Mouse (Mus musculus) granulocyte monocyte progenitor cell, adult 5-6 weeks (primary cell): Measurements from ENCODE around the gene Wdr31. TPM values are rescaled to one million over a fixed set of nuclear protein-coding genes. Genes with fewer than 3 reads are reported as not detected.

ENCODE experiments used
- ATAC-seq: replicated peaks from 2 replicates; pipeline ENCODE4 v1.8.0; 2016; ENCODE audit warnings: mild to moderate bottlenecking, moderate TSS enrichment, inconsistent platforms; ENCODE audit not compliant: poor library complexity, severe bottlenecking
- total RNA-seq, 2 experiments: library from RNA; stranded (forward) in 1 of 2; stranded (reverse) in 1 of 2; fragments of 200-712, 200-1000 nt in 1 of 2; fragments of >200 nt in 1 of 2; fragmentation: Nextera tagmentation in 1 of 2; gene quantifications; 2 replicates each; pipeline ENCODE4 v1.2.3; 2014 to 2017

Wdr31 gene
- total RNA-seq (2014; fragmentation: Nextera tagmentation) (1.2 and 2.4 TPM in 2 replicates), total RNA-seq (2017) (1.5 and 2.0 TPM in 2 replicates)

DNA sequence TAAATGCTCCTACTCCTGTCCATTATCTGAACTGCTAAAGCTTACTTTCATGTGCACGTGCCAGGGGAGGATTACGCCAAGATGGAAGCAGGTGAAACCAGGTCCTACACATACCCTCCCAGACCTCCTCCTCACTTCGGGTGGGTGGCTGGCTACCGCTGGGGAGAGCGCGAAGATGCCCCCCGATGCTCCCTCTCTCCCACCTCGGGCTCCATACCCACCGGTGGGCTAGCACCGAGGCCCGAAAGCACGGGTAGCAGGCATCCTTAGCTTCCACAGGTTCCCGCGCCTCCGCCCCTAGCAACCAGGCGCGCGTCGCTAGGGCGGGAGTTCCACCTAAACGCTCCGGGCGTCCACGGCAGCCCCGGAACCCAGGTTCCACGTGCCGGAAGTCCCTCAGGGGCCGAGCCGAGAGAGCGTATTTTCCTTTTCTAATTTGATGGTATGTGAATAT is at the start of gene Wdr31:
TSS of gene Wdr31 (minus strand) at position 299 of the 454 bp plus-strand sequence.
- peak; percentile 100 for ATAC-seq

DNA sequence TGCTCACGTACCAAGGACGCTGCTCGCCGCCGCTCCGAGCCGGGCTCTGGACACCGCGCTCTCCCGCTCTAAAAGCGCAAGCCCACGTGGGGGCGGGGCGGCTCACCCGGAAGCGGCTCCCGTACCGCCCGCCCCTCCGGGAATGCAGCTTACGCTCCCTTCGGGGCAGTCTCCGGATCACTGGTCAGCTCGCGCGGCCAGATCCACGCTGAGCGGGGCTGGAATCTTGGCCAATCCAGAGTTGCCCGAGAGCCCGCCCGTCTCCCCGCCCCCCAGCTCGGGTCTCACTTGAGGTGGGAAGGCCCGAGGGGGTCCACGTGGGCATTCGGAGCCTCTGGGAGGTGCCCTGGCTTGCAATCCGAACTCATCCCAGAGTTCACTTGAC is 49.1 kb upstream of the Wdr31 start, which contains the start of gene Alad:
TSS of gene Alad (minus strand) at position 70 of the 385 bp plus-strand sequence.
- ATAC-seq, result peak; percentile 77

DNA sequence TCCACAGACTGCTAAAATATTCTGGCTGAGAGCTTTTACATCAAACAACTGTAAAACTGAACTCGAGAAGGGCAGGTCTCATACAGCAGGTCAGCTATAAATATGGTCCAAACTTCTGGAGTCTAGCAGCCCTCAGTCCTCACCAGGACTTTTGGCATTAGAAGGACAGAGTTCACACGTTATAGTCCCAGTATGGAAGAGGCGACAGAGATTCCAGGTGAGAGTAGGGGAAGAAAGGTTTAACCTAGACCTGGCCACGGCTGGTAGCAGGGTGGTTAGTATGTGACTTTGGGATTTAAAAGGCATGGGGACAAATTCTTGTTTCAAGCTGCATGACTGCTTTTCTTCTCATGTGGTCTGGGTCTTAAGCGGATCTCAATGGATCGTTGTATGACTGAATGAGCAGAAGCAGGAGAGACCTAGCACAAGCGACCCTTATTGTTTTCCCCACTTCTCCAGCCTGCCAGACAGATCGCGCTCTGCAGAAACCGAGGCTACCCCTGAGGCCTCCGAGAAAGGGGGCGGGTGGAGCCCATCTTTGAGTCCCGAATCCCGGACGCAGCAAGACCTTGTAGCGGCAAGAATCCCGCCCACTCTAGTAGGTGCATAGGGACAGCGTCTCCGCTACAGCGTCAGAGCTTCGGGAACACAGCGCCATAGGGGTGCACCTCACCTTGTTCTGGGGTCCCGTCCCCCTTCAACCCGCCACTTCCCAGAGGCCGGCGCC is 48.6 kb upstream of the Wdr31 start:
- ATAC-seq, result peak; percentile 48

DNA sequence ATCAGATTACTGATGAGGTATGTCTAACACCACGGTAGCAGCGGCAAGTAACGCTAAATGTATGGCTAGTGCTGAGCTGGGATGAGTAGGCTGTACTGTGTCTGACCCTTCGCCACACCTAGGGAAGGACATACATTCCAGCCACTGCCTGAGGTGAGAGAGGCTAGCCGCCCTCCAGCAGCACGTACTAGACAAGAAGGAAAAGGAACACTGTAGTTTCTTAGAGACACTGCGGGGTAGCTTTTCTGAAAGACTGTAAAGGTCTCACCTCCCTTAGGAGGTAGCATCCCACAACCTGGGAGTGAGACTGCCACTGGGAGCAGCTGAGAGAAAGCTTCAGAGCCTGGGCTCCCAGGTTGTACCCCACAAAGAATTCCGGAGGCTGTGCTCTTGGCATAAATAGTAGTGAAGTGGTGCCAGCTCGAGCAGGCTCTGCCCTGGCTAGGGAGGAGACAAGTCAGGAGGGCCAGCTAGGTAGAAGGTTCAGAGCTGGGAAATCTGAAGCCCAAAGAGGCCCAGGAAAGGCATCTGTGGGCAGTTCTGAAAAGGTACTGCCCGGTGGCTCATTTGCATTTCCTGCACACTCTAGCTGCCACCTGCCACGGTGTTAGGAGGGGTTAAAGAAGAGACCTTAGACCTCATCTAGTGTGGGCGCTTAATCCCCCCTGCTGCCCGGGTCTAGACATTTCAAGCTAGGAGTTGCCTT is 47.9 kb upstream of the Wdr31 start:
- ATAC-seq, result no peak

DNA sequence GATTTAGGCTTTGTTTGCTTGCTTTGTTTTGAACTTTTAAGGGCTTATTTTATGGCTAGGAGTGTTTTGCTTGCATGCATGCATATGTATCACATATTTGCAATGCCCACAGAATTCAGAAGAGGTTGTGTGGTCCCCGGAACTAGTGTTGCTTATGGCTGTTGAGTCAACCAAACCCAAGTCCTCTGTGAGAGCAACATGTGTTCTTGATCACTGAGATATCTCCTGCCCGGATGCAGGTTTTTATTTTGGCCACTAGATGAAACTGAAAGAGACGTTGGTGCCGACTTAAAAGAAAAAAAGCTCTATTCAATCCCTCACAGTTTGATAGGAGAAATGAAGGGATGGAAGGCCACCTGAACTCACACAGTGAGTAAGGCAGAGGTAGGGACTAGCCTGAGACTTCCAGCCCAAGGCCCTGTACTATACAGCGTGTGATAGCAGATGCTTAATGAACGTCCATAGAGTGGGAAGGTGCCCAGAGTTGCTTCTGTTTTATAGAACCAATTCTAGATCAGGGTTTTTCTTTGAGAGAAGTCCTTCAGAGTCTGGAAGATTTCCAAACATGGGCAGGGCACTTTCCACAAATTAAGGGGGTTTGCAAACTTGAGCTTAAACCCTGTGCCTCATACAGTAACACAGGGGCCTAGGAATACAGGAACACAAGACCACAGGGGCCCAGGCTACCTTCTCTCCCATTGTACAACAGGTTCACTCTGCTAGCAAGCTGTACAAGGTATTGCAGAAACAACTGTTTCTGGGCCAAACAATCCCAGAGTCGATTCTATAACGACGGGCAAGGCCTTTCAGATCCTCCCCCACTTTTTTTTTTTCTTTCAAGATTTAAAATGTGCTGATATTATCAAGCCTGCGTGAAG is 47.1 kb upstream of the Wdr31 start:
- ATAC-seq, result no peak

DNA sequence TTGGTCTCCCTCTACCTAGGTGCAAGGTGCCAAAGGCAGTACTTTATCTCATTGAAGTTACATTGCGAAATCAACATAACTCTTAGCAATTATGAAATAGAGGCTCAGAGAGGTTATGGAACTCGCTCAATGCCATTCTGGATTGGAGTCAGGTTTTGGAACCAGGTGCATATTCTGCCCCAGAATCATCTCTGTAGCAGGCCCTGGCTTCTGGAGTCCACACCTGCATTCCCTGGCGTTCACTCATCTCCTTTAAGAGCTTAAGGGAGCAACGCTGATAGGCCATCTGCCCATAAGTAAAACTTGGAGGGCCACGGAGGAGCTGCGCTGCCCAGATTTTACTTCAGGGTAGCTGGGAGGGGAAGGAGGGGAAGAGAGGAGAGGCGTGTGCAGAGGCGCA is 46.4 kb upstream of the Wdr31 start:
- ATAC-seq, result no peak

DNA sequence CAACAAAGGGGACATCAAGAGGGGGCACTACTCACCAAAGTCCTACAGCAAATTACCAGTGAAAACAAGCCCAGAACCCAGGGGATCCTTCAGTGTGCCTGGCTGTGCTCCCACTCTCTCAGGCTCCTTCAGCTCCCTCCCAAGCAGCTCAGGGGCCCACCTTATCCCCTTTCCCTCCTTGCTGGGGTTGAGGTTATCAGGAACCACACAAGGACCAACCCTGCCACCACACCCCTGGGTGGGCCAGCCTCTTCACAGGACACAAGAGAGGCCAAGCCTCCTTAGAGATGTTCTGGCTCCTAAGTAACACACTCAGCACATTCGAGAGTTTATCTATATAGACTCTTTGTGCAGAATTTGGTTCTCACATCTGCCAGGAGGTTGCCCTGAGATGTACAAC is 45.9 kb upstream of the Wdr31 start:
- no peak for ATAC-seq

DNA sequence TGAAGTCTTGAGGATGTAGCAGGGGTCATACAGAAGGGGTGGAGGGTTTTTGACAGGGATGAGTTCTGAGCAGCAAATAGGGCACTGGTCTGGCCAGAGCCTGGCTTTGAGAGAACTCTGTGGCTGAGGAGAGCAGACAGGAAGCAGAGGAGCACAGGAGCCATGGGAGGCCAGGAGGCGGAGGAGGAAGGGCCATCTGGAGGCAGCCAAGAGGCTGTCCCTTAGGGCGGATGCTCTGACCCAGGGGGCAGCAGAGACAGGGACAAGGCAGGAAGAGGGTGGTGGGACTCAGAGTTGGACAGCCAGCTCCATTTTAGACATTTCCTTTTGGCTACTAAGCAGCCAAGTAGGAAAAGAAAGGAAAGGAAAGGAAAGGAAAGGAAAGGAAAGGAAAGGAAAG is 45.4 kb upstream of the Wdr31 start:
- no peak for ATAC-seq

DNA sequence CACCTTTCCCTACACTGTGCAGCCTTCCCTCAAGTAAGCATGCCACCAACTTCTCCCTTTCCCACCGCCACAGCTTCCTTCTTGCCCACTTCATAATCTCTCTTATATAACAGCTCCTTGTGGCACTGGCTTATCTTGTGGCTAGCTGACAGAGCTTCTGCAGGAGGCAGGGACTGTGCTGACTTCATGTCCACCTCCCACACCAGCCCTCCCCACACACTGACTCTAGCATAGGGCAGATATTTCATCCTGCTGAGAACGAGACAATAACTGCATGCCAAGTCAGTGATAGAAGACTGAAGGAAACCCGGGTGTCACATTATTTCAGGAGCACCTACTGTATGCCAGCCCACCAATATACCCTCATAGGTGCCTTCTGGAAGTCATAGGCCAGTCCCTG is 44.8 kb upstream of the Wdr31 start:
- peak; percentile 21; the same call in 1 of the 2 replicates for ATAC-seq

DNA sequence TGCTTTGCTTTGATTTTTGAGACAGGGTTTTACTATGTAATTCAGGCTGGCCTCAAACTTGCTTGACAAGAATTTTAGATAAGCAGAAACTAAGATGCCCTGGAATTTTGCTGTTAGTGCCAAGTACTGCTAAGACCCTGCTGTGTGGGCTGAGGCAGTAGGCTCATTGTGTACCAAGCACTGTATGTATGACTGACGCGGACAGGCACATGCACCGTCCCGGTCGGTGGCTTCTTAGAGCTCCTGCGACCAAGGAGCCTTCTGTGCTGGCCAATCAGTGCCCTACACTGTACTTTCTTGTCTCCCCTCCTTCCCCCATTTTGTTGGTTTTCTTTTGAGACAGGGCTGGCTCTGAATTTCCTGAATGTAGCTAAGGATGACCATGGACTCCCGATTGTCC is 44.3 kb upstream of the Wdr31 start:
- ATAC-seq, result no peak

DNA sequence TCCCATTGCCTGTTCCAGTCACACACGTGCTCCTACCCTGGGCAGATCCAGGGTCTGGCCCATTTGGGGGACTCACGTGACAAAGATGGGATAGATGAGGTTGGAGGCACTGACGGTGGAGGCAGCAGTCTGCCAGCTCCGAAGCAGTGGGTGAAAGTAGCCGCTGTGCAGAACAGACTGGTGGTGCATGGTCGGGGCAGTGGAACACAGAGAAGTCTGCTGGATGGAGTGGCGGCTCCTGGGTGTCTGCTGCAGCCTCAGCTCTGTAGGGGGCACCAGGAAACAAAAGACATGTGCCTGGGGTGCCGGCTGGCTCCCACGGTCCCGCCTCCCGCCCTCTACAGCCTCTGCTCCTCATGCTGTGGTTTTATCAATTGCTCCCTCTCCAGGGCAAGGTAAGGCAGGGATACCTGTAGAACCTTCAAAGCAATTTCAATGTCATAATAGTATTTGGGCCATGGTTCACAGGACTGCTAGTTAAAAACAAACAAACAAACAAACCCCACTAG is 43.4 kb upstream of the Wdr31 start:
- no peak for ATAC-seq

DNA sequence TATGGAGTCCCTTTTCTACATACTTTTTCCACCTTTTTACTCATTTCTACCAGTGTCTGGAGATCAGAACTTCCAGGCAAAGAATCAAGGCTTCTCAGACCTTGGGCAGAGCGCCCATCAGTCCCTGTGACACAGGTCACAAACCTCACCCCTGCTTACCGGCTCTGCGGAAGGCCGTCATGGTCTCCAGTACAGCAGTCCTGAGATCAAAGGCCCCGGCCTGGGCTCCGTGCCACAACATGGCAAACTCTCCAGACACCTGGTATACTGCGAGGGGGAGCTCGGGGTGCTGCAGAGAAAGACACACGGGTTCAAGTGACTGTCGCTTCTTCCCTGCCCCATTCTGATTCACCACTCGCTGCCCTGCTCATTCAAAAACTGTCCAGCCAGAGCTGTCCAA is 39.2 kb upstream of the Wdr31 start:
- ATAC-seq, result no peak

DNA sequence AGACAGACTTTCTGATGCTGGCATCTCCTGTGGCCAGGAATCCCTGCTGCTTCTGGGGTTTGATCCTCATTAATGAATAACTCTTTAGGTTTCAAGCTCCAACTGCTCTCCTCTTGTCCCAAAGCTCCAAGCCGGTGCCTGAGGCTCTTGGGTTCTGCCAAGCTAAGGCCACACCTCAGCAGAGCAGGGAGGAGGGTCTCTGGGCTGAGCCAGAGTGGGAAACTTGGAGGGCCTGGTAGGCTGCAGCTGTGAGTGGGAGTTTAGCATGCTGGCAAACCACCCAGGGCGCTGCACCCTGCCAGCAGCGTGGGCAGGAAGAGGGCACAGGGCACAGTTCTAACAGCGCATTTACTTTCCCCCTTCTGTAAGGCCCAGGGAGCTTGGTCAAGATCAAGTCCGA is 38.1 kb upstream of the Wdr31 start:
- no peak for ATAC-seq

DNA sequence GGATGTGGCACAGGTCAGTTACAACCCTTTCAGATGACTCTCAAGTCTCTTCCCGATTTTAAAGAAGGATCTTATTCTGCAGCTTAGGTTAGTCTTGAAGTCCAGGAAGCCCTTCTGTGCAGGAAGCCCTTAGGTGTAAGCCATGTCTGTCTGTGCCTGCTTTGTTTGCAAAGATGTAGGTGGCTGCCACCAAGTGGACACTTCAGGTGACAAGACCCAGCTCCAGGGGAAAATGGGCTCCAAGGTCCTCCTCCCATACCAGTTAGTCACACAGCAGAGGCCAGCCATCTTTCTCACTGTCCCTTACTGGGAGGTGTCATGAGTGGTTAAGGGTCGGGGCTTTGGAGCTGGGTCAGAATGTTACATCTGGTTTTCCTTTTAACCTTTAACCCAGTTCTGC is 36.1 kb upstream of the Wdr31 start:
- no peak for ATAC-seq

DNA sequence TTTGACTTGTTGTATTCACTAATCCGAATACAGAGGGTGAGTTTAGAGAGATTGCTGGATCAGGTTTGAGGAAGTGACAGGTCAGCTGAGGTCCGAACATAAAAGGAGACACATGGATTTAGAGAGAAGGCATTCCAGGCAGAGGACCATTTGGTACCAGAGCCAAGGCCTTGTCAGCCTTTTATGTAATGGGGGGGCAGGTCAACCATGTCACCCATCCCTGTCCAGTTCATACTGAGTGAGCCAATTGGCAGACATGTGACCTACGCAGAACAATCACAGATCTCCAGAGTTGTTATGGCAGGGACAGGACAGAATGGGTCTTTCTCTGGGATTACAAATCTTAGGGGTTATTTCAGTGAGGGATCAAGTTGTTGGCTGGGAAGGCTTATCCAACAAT is 35.3 kb upstream of the Wdr31 start:
- no peak for ATAC-seq

DNA sequence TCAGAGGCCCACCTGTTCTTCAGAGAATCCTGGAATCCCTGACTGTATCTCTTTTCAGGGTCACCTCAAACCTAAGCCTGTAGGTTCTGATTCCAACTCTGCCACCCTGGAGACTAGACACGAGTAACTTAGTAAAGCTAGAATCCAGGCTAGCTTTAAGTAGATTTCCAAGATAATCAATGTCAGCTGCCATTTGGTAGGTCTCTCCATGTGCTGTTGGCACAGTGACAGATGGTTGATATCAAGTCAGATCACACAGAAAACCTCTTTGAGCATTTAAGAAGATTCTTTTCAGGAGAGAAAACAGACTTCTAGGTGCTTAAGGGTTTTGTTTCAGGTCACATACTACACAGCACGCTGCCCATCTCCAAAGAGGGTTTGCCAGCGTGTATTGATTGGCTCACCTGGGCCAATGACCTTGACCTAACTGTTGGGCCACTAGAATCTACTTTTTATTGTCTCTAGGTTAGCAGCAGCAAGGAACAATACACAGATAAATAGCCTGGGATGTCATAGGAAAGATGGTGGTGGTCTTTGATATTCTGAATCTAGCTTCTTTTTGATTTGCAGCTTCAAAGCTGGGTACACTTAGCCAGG is 32.8 kb upstream of the Wdr31 start, which contains the start of gene Hdhd3:
TSS of gene Hdhd3 (minus strand) at position 94 of the 597 bp plus-strand sequence.
- no peak for ATAC-seq

DNA sequence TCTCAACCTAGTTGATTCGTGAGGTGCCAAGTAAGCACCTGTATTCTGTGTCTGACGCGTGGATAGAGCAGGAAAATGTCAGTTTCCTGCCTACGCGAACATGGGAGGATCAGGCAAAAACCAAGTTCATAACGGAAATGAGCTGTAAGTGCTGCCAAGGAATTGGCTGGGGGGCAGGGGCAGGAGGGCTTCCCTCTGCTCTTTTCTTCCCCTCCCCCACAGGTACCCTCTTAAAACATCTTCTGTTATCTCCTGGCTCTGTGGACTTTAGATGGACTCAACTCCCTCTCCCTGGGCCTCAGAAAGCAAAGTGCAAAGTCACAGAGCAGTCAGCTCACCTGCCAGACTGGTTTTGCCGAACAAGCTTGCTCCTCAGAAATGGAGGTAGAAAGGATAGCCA is 32.3 kb upstream of the Wdr31 start:
- no peak for ATAC-seq

DNA sequence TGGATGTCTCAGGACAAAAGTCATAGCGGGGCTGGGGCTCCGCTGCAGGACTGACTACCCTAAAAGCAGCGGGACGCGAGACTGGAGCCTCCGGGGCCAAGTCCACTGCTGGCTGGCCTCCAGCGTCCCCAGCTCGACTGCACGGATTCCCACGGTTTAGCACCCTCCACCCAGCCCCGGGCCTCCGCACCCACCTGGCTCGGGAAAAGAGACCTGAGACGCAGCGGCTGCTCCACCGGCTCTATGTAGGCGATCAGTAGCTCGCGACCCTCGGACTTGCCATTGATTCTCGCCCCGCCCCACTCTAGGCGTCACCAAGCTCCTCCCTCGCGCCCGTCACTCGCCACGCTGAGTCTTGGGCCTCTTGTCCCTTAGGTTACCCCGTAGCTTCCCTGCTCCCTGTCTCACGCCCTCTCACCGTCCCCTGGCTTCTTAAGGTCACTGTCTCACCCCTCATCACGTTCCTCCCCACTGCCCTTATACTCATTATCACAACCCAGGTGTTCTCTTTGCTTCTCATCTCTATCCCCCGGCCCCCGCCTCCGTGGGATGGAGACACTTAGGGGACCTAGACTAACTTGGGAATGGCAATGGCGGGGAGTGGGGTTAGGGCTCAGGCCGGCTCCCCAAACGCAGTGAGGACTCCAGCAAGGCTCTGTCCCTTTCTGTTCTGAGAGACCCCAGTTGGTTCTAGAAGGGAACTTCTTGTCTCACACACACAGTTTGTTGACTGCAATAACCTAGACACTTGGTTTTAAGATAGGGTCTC is 31.5 kb upstream of the Wdr31 start:
- peak; percentile 99 for ATAC-seq

DNA sequence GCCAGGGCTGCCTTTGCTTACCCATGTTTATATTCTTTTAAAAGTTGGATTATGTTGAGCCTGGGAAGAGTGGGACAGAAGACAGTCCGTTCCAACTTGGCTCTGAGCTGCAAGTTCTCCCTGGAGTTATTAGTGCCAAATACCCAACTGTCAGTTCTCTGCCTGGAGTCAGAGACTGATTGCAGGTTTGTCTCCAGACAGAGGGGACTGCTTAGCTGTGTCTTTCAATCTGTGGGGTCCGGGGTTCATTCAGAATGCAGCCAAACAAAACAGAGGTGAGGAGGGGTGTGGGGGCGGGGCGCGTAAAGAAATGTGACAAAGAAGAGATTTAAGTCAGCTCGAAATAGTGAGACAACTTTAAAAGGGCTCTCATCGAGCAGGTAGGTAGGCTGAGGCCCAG is 30.8 kb upstream of the Wdr31 start:
- no peak for ATAC-seq
